Mouse (Mus musculus): ENCODE measurements at regions not wholly inside any gene's neighbourhood (a gene's known extent, or its start where the extent isn't known, plus 50 kb on each side); places are given as distances from the start of the nearest gene placed in this dataset.

DNA sequence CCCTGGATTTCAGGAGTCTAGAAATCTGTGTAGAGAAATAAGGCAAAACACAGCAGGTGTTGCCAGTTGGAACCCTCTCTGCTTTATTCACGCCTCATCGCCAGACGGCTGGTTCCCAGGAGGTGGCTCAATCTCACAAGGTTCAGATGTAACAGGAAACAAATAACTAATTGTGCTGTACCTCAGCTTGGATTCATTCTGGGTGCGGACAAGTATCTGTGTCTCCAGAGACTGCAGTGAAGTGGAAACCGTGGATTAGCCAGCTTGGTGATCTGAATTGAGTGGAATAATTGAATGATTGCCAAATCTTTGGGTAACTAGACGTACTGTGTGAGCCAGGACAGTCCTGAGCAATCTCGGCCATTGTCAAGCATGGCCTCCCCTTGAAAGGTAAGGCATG is 145.4 kb upstream of the Nr4a3 start:
- no peak for TF ChIP-seq CTCF (IDR thresholded peaks at IDR 0.05; ENCODE audit: low read depth)
- no peak for TF ChIP-seq EP300 (IDR thresholded peaks at IDR 0.05; ENCODE audit: low read depth)

Measured in heart, postnatal 0 days (tissue).